10 mouse cellular contexts compared by ENCODE assay signal in the genomic region with DNA sequence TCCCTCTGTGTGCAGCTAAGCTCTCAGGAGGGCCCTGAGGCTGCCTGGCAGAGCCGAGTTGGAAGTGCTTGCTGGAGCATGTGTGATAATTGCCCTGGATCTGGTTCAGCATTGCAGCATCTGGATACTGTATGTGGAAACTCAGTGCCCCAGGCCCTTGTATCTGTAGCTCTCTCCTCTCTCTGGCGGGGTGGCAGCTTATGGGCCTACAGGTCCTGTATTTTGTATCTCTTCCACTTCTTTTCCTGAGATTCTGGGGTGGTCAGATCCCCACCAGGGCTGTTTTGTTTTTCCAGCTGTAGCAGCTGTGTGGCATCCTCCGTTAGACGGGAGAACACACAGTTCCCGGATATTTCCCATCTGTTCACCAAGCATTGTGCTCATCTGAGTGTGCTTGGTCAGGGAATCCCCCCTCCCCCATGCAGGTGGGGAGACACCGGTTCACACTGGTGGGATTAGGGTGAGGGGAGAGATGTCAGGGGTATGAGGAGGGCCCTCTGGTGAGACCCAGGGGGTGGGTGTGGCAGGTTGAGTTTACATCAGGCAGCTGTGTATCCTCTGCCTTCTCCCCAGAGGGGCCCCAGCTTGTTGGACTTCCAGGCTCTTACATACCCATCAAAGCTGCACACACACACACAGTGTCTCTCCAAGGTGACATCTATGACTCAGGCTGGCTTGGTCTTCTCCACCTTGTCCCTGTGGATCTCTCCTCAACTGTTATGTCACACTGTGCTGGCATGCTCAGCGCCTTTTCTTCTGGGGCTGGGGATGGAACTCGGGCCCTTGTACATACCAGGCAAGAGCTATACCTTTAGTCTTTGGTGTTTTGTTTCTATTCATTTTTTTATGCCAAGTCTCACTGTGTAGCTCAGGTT. TPM values are rescaled to one million over a fixed set of nuclear protein-coding genes. Genes with fewer than 3 reads are reported as not detected.
DNase-seq lines count a peak whose midpoint lies in the region; ATAC-seq and TF ChIP-seq lines count a peak whose summit lies in the region.
"Had no signal": no experiment of that assay in that cellular context is flagged by ENCODE, and none has a peak within 500 bp of the region (broad histone marks: within the 10 kb centered on the region; RNA-seq: fewer than 3 reads in every experiment).

No protein-coding gene starts in this region.

- no peaks in the 10 kb centered on the region for H3K4me1 ChIP-seq in hindbrain, postnatal 0 days (ENCODE audit: insufficient read depth, low read length)
- H3K4me1 ChIP-seq in hindbrain, embryonic 11.5 days (replicated peaks; ENCODE audit: control insufficient read depth, insufficient read depth, low read length): no peaks in the 10 kb centered on the region
- peaks cover 32% of the 10 kb centered on the region for H3K4me1 ChIP-seq in heart, embryonic 16.5 days (ENCODE audit: control insufficient read depth, insufficient read depth, low read length)
- H3K4me1 ChIP-seq: liver, embryonic 12.5 days had no signal

- H3K27me3 ChIP-seq in hindbrain, postnatal 0 days (ENCODE audit: insufficient read depth, low read length): no peaks in the 10 kb centered on the region
- no peaks in the 10 kb centered on the region for H3K27me3 ChIP-seq in hindbrain, embryonic 11.5 days (ENCODE audit: control insufficient read depth, insufficient read depth, low read length)
- H3K27me3 ChIP-seq in heart, embryonic 16.5 days (ENCODE audit: control insufficient read depth, insufficient read depth, low read length): no peaks in the 10 kb centered on the region
- H3K27me3 ChIP-seq: liver, embryonic 12.5 days had no signal

- peak overlapping the region; percentile 20; the same call in 1 of the 2 replicates for H3K27ac ChIP-seq in hindbrain, postnatal 0 days
- H3K27ac ChIP-seq in hindbrain, embryonic 11.5 days (ENCODE audit: low read depth, low read length): no peak overlapping the region
- H3K27ac ChIP-seq in heart, embryonic 16.5 days (ENCODE audit: low read length): peak overlapping the region; percentile 66
- H3K27ac ChIP-seq: liver, embryonic 12.5 days had no signal

- ATAC-seq in hindbrain, postnatal 0 days: no peak
- no peak for ATAC-seq in hindbrain, embryonic 11.5 days (ENCODE audit: low FRiP score)
- no peak for ATAC-seq in heart, embryonic 16.5 days (replicated peaks; ENCODE audit: extremely low read depth, insufficient read depth, low FRiP score)
- ATAC-seq: liver, embryonic 12.5 days had no signal

- H3K9ac ChIP-seq in hindbrain, postnatal 0 days (replicated peaks; ENCODE audit: low read length): no peak overlapping the region
- no peak overlapping the region for H3K9ac ChIP-seq in hindbrain, embryonic 11.5 days (ENCODE audit: low read depth, low read length)
- H3K9ac ChIP-seq in heart, embryonic 16.5 days (ENCODE audit: low read length): peak overlapping the region; percentile 45; the same call in 1 of the 2 replicates
- H3K9ac ChIP-seq: liver, embryonic 12.5 days had no signal

- H3K4me3 ChIP-seq in hindbrain, postnatal 0 days (ENCODE audit: low read length): no peak overlapping the region
- H3K4me3 ChIP-seq in hindbrain, embryonic 11.5 days (ENCODE audit: low read depth, low read length): no peak overlapping the region
- H3K4me3 ChIP-seq in heart, embryonic 16.5 days (ENCODE audit: low read length): no peak overlapping the region
- H3K4me3 ChIP-seq: liver, embryonic 12.5 days had no signal

- 61% methylated on average over 8 of the region's 8 CpGs for WGBS in hindbrain, postnatal 0 days
- WGBS in hindbrain, embryonic 11.5 days: 64% methylated on average over 8 of the region's 8 CpGs
- 48% methylated on average over 8 of the region's 8 CpGs for WGBS in heart, embryonic 16.5 days

- H3K9me3 ChIP-seq in hindbrain, postnatal 0 days (ENCODE audit: low read length): no peaks in the 10 kb centered on the region
- no peaks in the 10 kb centered on the region for H3K9me3 ChIP-seq in hindbrain, embryonic 11.5 days (ENCODE audit: control insufficient read depth, low read length)
- H3K9me3 ChIP-seq in heart, embryonic 16.5 days (replicated peaks; ENCODE audit: control insufficient read depth, low read length): no peaks in the 10 kb centered on the region
- H3K9me3 ChIP-seq: liver, embryonic 12.5 days had no signal

- peak; percentile 9 for DNase-seq in hindbrain, postnatal 0 days (ENCODE audit: low spot score)
- DNase-seq in hindbrain, embryonic 11.5 days (ENCODE audit: low spot score): no peak
- peak; percentile 51 to 53 for DNase-seq in adrenal gland, postnatal 36 days
- peak; percentile 23 for DNase-seq in mesoderm, embryonic 11.5 days (ENCODE audit: low read depth, low spot score)
- no peak for DNase-seq in cerebellum, adult 11 months
- DNase-seq in layer of hippocampus, adult 11-12 months (ENCODE audit: low spot score): no peak
- DNase-seq in frontal cortex, postnatal 25 days (ENCODE audit: low spot score in 2 of 2): no peak
- DNase-seq: cerebellum, postnatal 14 days had no signal

- no peak for TF ChIP-seq CTCF in hindbrain, postnatal 0 days (IDR thresholded peaks at IDR 0.05; ENCODE audit: low read depth)

- H3K36me3 ChIP-seq in hindbrain, postnatal 0 days (ENCODE audit: insufficient read depth, low read length): no peaks in the 10 kb centered on the region
- no peaks in the 10 kb centered on the region for H3K36me3 ChIP-seq in hindbrain, embryonic 11.5 days (ENCODE audit: control insufficient read depth, insufficient read depth, low read length)
- H3K36me3 ChIP-seq in heart, embryonic 16.5 days (ENCODE audit: control insufficient read depth, insufficient read depth): no peaks in the 10 kb centered on the region
- H3K36me3 ChIP-seq: liver, embryonic 12.5 days had no signal

- no peak overlapping the region for H3K4me2 ChIP-seq in hindbrain, postnatal 0 days (ENCODE audit: low read depth, low read length)
- H3K4me2 ChIP-seq in hindbrain, embryonic 11.5 days (replicated peaks; ENCODE audit: low read depth, low read length): no peak overlapping the region
- H3K4me2 ChIP-seq in heart, embryonic 16.5 days (ENCODE audit: low read depth, low read length): no peak overlapping the region
- H3K4me2 ChIP-seq: liver, embryonic 12.5 days had no signal

RNA-seq across cellular contexts. Expression of gene Arhgef3, which starts 30.7 kb away (rescaled TPM):
- total RNA-seq in hindbrain, postnatal 0 days (2014; rRNA removed): 19.8 and 21.9 TPM in 2 replicates
- polyA plus RNA-seq in hindbrain, postnatal 0 days (2015; fragmentation: Nextera tagmentation; extraction: Ambion mirVana): 16.8 and 17.7 TPM in 2 replicates
- polyA plus RNA-seq in hindbrain, embryonic 11.5 days (2014; fragmentation: Nextera tagmentation; extraction: Ambion mirVana): 3.5 and 4.4 TPM in 2 replicates
- 10 to 100 TPM; 29.9 to 44.1 TPM for total RNA-seq in adrenal gland, postnatal 36 days (2021)
- polyA plus RNA-seq in heart, embryonic 16.5 days (2015; fragmentation: Nextera tagmentation; extraction: Ambion mirVana): 17.1 and 18.5 TPM in 2 replicates

Comparison
In these comparisons a context has a peak if more than half of its experiments do, and no peak if none do; other contexts are left out.
1. DNase-seq: peak in hindbrain, postnatal 0 days (single experiment), adrenal gland, postnatal 36 days (2 of 2) and mesoderm, embryonic 11.5 days (single experiment); none in hindbrain, embryonic 11.5 days (single experiment), cerebellum, adult 11 months (single experiment), layer of hippocampus, adult 11-12 months (single experiment) and frontal cortex, postnatal 25 days (0 of 2).